Mouse (Mus musculus) left cerebral cortex, adult 11 months (tissue): Measurements from ENCODE around the gene Wdr93.

Source experiments
- DNase-seq: peaks from one replicate; pipeline ENCODE4 v3.0.0; 2022; ENCODE audit warnings: low spot score

The Wdr93 gene

DNA sequence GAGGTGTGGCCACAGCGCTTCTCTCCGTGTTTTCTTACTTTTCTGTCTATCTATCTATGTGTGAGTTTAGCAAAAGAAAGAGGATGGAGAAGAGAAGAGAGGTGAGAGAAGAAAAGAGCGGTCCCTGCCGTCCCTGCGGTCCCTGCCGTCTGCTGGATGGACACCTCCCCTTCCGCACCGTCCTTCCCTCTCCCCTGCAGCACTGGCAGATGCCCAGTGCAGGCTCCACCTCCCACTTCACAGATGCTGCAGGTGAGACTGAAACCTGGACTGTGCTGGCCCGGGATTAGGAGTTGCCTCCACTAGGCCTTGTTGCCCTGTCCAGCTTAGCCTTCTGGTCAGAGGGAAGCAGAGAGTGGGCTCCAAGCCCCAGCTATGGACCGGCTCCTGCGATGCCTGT, 58.4 kb downstream of the Wdr93 start:
- no peak for DNase-seq

- no peak for DNase-seq
These were observed 59.1 kb downstream of the Wdr93 start for GRCm38 (mm10) chr7:79802037-79802436.

DNA sequence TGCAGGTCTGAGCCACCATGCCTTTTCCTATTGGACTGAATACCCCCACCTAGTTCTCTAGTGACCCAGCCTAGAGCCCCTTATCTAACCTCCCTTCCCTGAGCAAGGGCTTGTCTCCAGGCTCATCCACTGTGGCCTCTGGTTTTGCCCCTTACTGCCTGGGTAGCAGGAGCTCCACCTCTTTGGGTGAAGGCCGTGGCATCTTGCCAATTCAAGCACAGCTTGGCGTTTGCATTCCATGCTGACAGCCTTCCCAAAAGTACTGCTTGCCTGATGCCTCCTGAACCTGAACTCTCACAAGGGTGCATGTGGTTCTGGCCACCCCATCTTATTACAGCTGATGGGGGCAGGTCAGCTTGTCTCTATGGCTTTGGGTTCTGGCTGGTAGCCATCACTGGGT, 60.9 kb downstream of the Wdr93 start:
- DNase-seq: no peak

GRCm38 (mm10) chr7:79808561-79808960, 65.6 kb downstream of the Wdr93 start:
- no peak for DNase-seq

- peak; percentile 39 for DNase-seq
These were observed 67.9 kb downstream of the Wdr93 start, which contains the start of gene Mesp2 for GRCm38 (mm10) chr7:79810611-79811506. TSS of gene Mesp2 (plus strand) at chr7:79810727.

DNA sequence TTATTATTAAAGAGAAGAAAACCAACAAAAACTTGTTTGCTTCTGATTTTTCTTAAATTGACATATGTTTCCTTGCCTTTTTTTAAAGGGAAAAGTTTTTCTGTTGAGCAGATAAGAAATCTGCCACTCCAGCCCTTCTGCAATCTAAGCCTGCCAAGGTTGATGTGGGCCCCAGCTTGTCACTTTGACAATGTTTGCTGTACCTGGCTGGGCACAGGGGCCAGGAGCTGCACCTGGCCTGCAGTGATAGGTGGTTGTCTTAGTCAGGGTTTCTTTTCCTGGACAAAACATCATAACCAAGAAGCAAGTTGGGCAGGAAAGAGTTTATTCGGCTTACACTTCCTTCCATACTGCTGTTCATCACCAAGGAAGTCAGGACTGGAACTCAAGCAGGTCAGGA, 70.4 kb downstream of the Wdr93 start:
- no peak for DNase-seq

DNA sequence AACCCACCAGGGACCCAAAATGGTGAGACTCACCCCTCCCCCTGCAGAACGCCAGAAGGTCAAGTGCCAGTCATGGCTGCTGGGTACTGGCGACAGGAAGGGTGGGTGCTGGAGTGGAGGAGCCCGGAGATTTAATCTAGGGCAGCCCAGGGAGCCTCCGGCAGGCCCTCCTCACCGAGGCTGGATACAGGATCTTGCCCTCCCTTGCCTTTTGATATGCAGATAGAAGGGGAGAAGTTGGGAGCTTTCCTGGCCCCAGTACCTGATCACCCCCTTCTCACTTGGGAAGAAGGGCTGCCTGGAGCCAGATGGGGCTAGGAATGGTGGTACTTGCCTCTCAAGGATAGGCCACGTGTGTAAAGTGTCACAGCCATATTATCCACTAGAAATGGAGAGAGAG, 75.4 kb downstream of the Wdr93 start:
- no peak for DNase-seq

GRCm38 (mm10) chr7:79819515-79819914, 76.6 kb downstream of the Wdr93 start:
- no peak for DNase-seq

DNA sequence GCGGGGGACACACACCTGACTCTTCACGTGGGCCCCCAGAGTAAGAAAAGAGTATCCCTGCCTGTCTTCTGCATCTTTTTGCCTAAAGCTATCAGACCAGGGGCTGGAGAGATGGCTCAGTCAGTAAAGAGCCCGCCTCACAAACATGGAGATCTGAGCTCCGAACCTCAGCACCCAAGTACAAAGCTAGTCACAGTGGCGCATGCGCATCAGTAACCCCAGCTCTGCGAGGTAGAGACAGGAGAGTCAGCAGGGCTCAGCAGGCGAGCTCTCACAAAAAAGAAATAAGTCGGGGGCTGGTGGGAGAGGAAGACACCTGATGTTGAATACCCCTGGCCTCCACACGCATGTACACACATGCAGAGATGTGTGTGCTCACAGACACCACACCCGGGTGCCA, 77.0 kb downstream of the Wdr93 start:
- DNase-seq: no peak

- no peak for DNase-seq
These were observed 79.2 kb downstream of the Wdr93 start for GRCm38 (mm10) chr7:79822092-79822695.

GRCm38 (mm10) chr7:79828341-79828740, 85.4 kb downstream of the Wdr93 start:
- DNase-seq: no peak

GRCm38 (mm10) chr7:79831145-79831544, 88.2 kb downstream of the Wdr93 start:
- no peak for DNase-seq

DNA sequence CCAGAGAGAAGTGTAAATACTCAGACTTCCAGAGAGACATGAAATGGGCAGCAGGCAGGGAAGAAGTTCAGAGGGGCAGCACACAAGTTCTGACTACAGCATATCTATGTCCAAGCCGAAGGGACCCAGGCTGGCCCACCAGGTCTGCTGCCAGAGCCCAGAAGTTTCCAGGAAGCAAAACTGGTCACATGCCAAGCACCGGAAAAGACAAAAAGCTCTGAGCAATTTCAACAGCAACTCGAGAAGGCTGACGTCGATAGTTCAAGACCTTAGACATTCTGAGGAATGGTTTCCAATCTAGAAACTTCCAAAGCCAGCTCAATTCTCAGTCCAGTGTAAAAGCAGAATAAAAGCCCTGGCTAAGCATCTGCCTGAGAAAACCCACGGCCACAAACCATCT, 88.6 kb downstream of the Wdr93 start:
- DNase-seq: no peak

DNA sequence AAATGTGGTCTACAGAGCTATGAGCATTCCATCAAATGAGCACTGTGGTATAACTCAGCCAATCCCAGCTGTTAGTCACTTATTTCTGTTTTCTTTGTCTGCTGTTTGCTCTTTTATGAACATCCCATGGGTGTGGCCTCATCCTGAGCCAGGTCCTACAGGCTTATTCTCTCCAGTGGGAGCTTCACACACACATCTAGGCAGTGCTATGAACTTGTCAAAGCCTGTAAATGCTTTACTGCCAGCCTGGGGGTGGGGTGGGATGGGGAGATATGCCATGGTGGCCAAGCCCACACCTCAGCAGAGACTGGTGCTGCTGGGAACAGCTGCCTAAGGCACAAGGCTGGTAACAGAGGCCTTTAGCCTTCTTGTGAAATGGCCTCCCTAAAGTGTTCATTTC, 90.0 kb downstream of the Wdr93 start:
- no peak for DNase-seq

GRCm38 (mm10) chr7:79835196-79835595, 92.2 kb downstream of the Wdr93 start:
- no peak for DNase-seq
